Mouse (Mus musculus): ENCODE measurements around the gene Srrm3.

DNA sequence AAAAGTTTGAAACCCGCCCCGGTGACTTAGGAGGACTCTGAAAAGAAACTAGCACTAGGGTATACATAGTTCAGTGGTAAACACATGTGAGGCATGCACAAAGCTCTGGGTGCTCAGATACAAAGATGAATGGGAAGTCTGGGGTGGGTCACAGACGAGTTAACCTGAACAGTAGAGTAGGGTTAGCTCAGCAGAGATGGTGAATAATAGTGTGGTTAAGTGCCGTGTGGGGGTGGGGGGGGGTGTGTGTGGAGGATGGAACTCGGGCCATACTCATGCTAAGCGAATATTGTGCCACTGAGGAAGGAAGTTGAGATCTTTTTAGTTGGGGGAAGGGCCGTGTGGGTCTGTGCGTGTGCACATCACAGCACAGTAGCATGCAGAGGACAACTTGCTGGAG, 26.4 kb upstream of the Srrm3 start:
- no peak for TF ChIP-seq POLR2A (IDR thresholded peaks at IDR 0.05; ENCODE audit: insufficient read depth, low read depth, low read length)
- TF ChIP-seq CTCF (IDR thresholded peaks at IDR 0.05; ENCODE audit: insufficient read depth, low read depth, low read length) = no peak
